Mouse (Mus musculus) cerebellum, postnatal 10 days (tissue): ENCODE measurements around the gene Magea10.

Experiments used
- DNase-seq, 2 experiments: peaks; one replicate each; pipeline ENCODE4 v3.0.0; 2021; ENCODE audit warnings: mixed read lengths in 2 of 2

Magea10 gene

DNA sequence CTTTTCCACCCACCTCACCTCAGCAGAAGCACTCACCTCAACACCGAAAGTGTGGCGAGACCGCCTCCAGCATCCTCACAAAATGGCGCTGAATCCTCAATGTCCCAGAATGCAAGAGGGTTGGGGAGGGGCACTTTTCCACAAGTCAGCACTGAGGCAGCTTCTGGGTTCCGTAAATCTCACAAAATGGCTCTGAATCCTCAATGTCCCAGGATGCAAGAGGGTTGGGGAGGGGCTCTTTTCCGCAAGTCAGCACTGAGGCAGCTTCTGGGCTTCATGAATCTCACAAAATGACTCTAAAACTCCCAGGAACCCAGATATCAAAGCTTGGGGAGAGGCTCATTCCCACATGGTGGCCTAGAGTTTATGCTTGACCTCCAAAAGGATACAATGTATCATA lies at the start of gene Magea10:
TSS of gene Magea10 (minus strand) at position 101 of the 400 bp plus-strand sequence.
- no peak for DNase-seq

- no peak for DNase-seq
Observed at GRCm38 (mm10) chrX:72381972-72382371, 4.7 kb downstream of the Magea10 start.
